Mouse (Mus musculus) layer of hippocampus, postnatal 25 days (tissue): ENCODE results near the gene Gm8374. TPM values are rescaled to one million over a fixed set of nuclear protein-coding genes. Genes with fewer than 3 reads are reported as not detected.
"Not testable (repeated sequence)": the region's sequence is repeated elsewhere in the genome, so short reads cannot be mapped to it uniquely, and the experiment has no call there.

ENCODE experiments used
- DNase-seq, 2 experiments: peaks; one replicate each; pipeline ENCODE4 v3.0.0; 2022; ENCODE audit warnings: mixed read lengths in 2 of 2, low spot score in 1 of 2; ENCODE audit errors: extremely low spot score in 1 of 2
- total RNA-seq, 2 experiments: library from RNA; stranded (reverse); gene quantifications; 2 replicates each; pipeline ENCODE4 v1.2.3; 2021

Gene Gm8374
- total RNA-seq, result not detected

- not testable (repeated sequence) for DNase-seq
These were observed at the start of gene Gm8374 for GRCm38 (mm10) chr14:7365034-7365433. TSS of gene Gm8374 (minus strand) at chr14:7365134.

- DNase-seq, result not testable (repeated sequence)
These were observed 32.6 kb downstream of the Gm8374 start, which contains the start of gene Gm5797 for GRCm38 (mm10) chr14:7332295-7332694. TSS of gene Gm5797 (minus strand) at chr14:7332395.

- peak; percentile 5 to 6 for DNase-seq
These were observed 49.8 kb downstream of the Gm8374 start for GRCm38 (mm10) chr14:7315093-7315492.

DNA sequence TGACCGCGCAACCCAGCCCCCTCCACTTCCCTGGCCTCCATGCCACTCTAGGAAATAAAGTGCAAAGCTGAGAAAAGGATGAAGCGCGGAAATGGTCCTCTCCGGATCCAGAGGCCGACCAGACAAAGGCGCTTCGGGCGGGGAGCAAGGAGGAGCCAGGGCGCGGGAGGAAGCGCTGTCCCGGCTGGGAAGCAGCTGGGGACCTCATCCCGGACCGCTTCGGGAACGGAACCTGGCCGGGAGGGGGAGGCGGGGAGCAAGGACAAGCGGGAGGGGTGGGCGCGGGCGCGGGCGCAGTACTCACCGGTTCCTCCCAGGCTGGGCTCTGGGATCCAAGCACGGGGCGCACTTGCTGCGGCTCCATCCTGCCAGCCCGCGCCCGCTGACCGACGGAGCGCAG is 50.3 kb downstream of the Gm8374 start, which contains the start of gene Gm3739:
Gene Gm3739 (minus strand): TSS at position 389 of the 400 bp plus-strand sequence.
- DNase-seq, result peak; percentile 1 to 9

Other genes with a start within 250 kb of the Gm8374 start
- not detected for gene Gm6676, start 239.7 kb downstream of the Gm8374 start, total RNA-seq
- 1 to 10 TPM; 1.3 to 1.6 TPM for gene Gm3512, start 190.6 kb downstream of the Gm8374 start, total RNA-seq
- gene Gm16434, start 170.6 kb downstream of the Gm8374 start, total RNA-seq, result not detected
- not detected for gene Gm3727, start 100.4 kb downstream of the Gm8374 start, total RNA-seq
- gene Gm3739, start 50.1 kb downstream of the Gm8374 start, total RNA-seq, result under 1 TPM; 0.49 to 0.52 TPM
- gene Gm5797, start 32.7 kb downstream of the Gm8374 start, total RNA-seq, result not detected
- not detected for gene Gm3755, start 85.8 kb upstream of the Gm8374 start, total RNA-seq
- not detected for gene Gm3752, start 118.6 kb upstream of the Gm8374 start, total RNA-seq
- 10 to 100 TPM in 1 of 2 experiments, 1 to 10 TPM in 1; 8.7 to 10.0 TPM for gene Gm3558, start 203.4 kb upstream of the Gm8374 start, total RNA-seq
- not detected for gene Gm10338, start 230.5 kb upstream of the Gm8374 start, total RNA-seq